Mouse (Mus musculus) heart, postnatal 0 days (tissue): Measurements from ENCODE around the gene Vstm2a.

Experiments
- CTCF ChIP-seq: IDR thresholded peaks from 2 replicates; pipeline ENCODE4 v1.5.1; 2016; ENCODE audit warnings: antibody characterized with exemption, control low read depth, low read depth
- EP300 ChIP-seq: IDR thresholded peaks from 2 replicates; pipeline ENCODE4 v1.6.1; 2016; ENCODE audit warnings: antibody characterized with exemption, low read depth

- TF ChIP-seq CTCF = no peak
- no peak for TF ChIP-seq EP300
Observed at GRCm38 (mm10) chr11:16258300-16258699, 776 bp downstream of the Vstm2a start.
